Mouse (Mus musculus) kidney, adult 2 months (tissue): ENCODE measurements around the gene Dcps.

Experiments used
- CTCF ChIP-seq: fragments of 200-500 bp; conservative IDR thresholded peaks from 2 replicates; pipeline ENCODE4 v1.5.1; 2011; ENCODE audit warnings: low read depth, mild to moderate bottlenecking, control low read depth, low read length, moderate library complexity, mixed read lengths; ENCODE audit not compliant: insufficient read depth, insufficient read length
- POLR2A ChIP-seq: fragments of 200-500 bp; IDR thresholded peaks from one replicate; pipeline ENCODE4 v1.6.1; 2011; ENCODE audit warnings: low read depth, low read length, control low read depth

DNA sequence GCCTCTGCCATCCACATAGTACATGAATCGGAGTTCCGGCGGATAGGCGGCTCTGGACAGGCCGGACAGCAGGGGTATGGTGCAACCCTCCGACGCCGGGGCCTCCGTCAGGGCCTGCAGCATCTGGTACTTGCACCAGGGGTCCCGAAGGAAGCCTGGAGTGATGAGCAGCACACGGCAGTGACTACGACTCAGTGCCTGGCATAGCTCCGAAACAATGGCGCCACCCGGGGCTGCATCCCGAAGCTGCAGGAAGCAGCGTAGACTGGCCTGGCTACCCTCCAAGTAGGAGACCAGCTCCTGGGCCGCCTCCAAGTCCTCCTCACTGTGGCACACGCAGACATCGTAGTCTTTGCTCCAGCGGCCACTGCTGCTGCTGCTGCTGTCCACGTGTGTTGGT is 12.8 kb upstream of the Dcps start:
- no peak for TF ChIP-seq POLR2A
- no peak for TF ChIP-seq CTCF
